43 mouse cellular contexts compared by ENCODE assay signal in the genomic region with DNA sequence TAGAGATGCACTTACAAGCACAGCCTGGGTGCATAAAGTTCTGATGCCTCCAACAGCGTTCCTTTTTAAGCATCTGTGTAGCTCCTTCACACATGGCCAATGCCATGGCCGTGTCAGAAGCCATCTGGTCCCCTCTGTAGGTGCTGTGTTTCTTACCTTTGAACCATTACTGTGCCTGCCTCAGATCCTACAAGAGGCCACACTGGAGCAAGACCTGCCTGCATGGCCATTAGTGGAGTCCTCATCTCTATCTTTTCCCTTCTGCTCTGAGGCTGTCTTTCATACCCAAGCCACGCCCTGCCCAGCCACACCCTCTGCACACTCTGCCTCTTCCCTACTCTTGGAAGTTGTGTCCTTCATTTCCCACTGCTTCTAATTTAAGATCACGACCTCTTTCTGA. TPM values are rescaled to one million over a fixed set of nuclear protein-coding genes. Genes with fewer than 3 reads are reported as not detected.
"Had no signal": no experiment of that assay in that cellular context is flagged by ENCODE, and none has a peak within 500 bp of the region (broad histone marks: within the 10 kb centered on the region; RNA-seq: fewer than 3 reads in every experiment).

No protein-coding gene starts in this region.

- H3K9me3 ChIP-seq: limb, embryonic 10.5 days; limb, embryonic 12.5 days; limb, embryonic 13.5 days; limb, embryonic 15.5 days; liver, embryonic 12.5 days; liver, embryonic 13.5 days; liver, embryonic 15.5 days; lung, embryonic 15.5 days; megakaryocyte, embryonic 14.5 days; midbrain, embryonic 10.5 days; midbrain, embryonic 12.5 days; midbrain, embryonic 13.5 days; midbrain, embryonic 15.5 days; neural tube, embryonic 12.5 days had no signal

- H3K27ac ChIP-seq: limb, embryonic 10.5 days; limb, embryonic 12.5 days; limb, embryonic 13.5 days; limb, embryonic 15.5 days; liver, embryonic 12.5 days; liver, embryonic 13.5 days; liver, embryonic 14.5 days; liver, embryonic 15.5 days; lung, embryonic 15.5 days; macrophage; midbrain, embryonic 10.5 days; midbrain, embryonic 12.5 days; midbrain, embryonic 13.5 days; midbrain, embryonic 15.5 days; neural tube, embryonic 12.5 days had no signal

- DNase-seq: left cerebral cortex, postnatal 4 days; liver; liver, embryonic 13.5 days; liver, postnatal 0 days; lung, adult 18-20 months; lung, adult 2 months; lung, embryonic 14.5 days; lung, postnatal 14 days; lung, postnatal 36 days; lung, postnatal 4 days; midbrain, embryonic 14.5 days had no signal

- H3K27me3 ChIP-seq: limb, embryonic 13.5 days; limb, embryonic 15.5 days; liver, embryonic 12.5 days; liver, embryonic 13.5 days; liver, embryonic 15.5 days; lung, embryonic 15.5 days; midbrain, embryonic 12.5 days; midbrain, embryonic 13.5 days; midbrain, embryonic 15.5 days; neural tube, embryonic 12.5 days had no signal

- H3K4me1 ChIP-seq: limb, embryonic 10.5 days; limb, embryonic 12.5 days; limb, embryonic 13.5 days; limb, embryonic 15.5 days; liver, embryonic 12.5 days; liver, embryonic 13.5 days; liver, embryonic 15.5 days; lung, embryonic 15.5 days; megakaryocyte, embryonic 14.5 days; midbrain, embryonic 10.5 days; midbrain, embryonic 12.5 days; midbrain, embryonic 13.5 days; midbrain, embryonic 15.5 days; neural tube, embryonic 12.5 days had no signal

- H3K36me3 ChIP-seq: limb, embryonic 10.5 days; limb, embryonic 12.5 days; limb, embryonic 13.5 days; limb, embryonic 15.5 days; liver, embryonic 12.5 days; liver, embryonic 13.5 days; liver, embryonic 15.5 days; lung, embryonic 15.5 days; midbrain, embryonic 10.5 days; midbrain, embryonic 12.5 days; midbrain, embryonic 13.5 days; midbrain, embryonic 15.5 days; neural tube, embryonic 12.5 days had no signal

- H3K4me3 ChIP-seq: limb, embryonic 10.5 days; limb, embryonic 12.5 days; limb, embryonic 13.5 days; limb, embryonic 15.5 days; liver, embryonic 12.5 days; liver, embryonic 13.5 days; liver, embryonic 15.5 days; lung, embryonic 15.5 days; megakaryocyte, embryonic 14.5 days; midbrain, embryonic 10.5 days; midbrain, embryonic 12.5 days; midbrain, embryonic 13.5 days; midbrain, embryonic 15.5 days; myocyte; neural tube, embryonic 12.5 days had no signal

RNA-seq across cellular contexts. Expression of a gene that starts 6.3 kb away (rescaled TPM):
- total RNA-seq: left cerebral cortex, postnatal 10 days; left cerebral cortex, postnatal 14 days; left cerebral cortex, postnatal 25 days; left cerebral cortex, postnatal 36 days; left cerebral cortex, postnatal 4 days; liver, adult 2 months; megakaryocyte progenitor cell, adult 5-6 weeks; megakaryocyte, adult 5-6 weeks; megakaryocyte-erythroid progenitor cell, adult 5-6 weeks; midbrain, postnatal 0 days; monocyte, adult 5-6 weeks had no signal
- polyA plus RNA-seq: limb, embryonic 10.5 days; liver, adult 2 months; liver, embryonic 11.5 days; liver, embryonic 12.5 days; liver, embryonic 13.5 days; liver, embryonic 14.5 days; liver, embryonic 15.5 days; liver, embryonic 16.5 days; liver, postnatal 0 days; lung, adult 2 months; lung, embryonic 14.5 days; lung, embryonic 15.5 days; lung, embryonic 16.5 days; lung, postnatal 0 days; macrophage; midbrain, embryonic 11.5 days; midbrain, embryonic 13.5 days; midbrain, embryonic 14.5 days; midbrain, embryonic 15.5 days; midbrain, embryonic 16.5 days; midbrain, postnatal 0 days; myocyte had no signal

RNA-seq across cellular contexts. Expression of a gene that starts 14.1 kb away (rescaled TPM):
- total RNA-seq: left cerebral cortex, postnatal 10 days; left cerebral cortex, postnatal 14 days; left cerebral cortex, postnatal 25 days; left cerebral cortex, postnatal 36 days; left cerebral cortex, postnatal 4 days; megakaryocyte progenitor cell, adult 5-6 weeks; megakaryocyte, adult 5-6 weeks; megakaryocyte-erythroid progenitor cell, adult 5-6 weeks; monocyte, adult 5-6 weeks had no signal
- polyA plus RNA-seq: liver, adult 2 months; liver, embryonic 15.5 days; lung, embryonic 14.5 days; macrophage; midbrain, embryonic 13.5 days; midbrain, embryonic 14.5 days; midbrain, embryonic 16.5 days; midbrain, postnatal 0 days; myocyte had no signal
